Mouse (Mus musculus) right cerebral cortex, adult 2 months (tissue): Measurements from ENCODE around the gene Asb4.
"Not testable (repeated sequence)": the region's sequence is repeated elsewhere in the genome, so short reads cannot be mapped to it uniquely, and the experiment has no call there.

Experiments
- DNase-seq, 2 experiments: peaks; one replicate each; pipeline ENCODE4 v3.0.0; 2021 to 2022; ENCODE audit warnings: low spot score in 2 of 2

Asb4 gene

DNA sequence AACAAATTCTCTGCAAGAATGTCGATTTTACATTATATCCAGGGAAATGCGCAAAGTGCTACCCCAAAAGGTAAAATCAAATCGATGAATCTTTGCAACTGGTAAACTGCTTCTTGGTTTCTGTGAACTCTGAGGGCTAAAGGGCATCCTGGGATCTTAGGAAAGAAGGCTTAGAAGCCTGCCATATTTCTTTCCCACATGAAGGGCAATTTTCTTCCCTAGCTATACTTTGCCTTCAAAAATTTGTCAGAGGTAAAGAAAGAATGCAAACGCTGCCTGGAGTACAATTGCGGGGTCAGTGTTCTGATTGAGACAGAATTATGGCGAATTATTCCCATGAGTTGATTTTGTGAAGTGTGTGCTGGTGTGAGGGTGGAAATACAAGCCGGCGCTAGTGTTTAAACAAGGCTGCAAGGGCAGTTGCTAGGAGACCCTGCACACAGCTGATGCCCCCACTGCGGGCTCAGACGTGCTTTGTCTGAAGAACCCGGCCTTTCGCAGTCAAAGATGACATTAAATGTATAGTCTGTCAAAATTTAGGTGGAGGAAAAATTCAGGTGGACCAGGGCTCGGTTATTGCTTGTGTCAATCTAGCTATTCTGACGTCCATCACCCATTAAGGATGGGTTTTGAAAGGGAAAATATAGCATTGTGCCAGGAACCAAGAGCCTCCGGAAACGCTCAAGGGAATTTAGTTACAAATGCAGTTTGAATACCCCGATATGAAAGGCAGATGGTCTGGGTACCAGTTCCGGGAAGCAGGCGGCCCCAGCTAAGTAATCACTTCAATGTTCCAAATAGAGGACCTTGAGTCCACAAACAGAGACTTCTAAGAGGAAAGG is at the start of gene Asb4:
Gene Asb4 (plus strand): TSS at position 51 of the 842 bp plus-strand sequence.
- DNase-seq = peak in 1 of 2 experiments; percentile 17

DNA sequence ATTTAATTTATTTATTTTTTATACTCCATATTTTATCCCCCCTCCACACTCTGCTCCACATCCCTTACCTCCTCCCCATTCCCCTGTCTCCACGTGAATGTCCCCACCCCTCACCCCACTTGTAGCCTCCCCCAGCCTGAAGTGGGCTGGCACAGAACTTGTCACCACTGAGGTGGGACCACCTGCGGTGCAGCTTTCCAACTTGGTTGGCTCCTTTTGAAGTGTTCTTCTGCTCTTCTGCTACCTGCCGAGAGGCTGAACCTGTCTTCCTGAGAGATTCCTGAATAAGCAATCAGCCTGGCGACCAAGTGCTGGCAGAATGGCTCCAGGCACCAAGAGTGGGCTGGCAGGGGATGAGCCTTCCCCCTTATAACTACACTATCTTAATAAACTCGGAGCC is 49.2 kb upstream of the Asb4 start:
- DNase-seq = no peak

- DNase-seq = not testable (repeated sequence)
Observed at GRCm38 (mm10) chr6:5336016-5336415, 47.2 kb upstream of the Asb4 start.

GRCm38 (mm10) chr6:5338781-5339180 is 44.4 kb upstream of the Asb4 start:
- DNase-seq = not testable (repeated sequence)

DNA sequence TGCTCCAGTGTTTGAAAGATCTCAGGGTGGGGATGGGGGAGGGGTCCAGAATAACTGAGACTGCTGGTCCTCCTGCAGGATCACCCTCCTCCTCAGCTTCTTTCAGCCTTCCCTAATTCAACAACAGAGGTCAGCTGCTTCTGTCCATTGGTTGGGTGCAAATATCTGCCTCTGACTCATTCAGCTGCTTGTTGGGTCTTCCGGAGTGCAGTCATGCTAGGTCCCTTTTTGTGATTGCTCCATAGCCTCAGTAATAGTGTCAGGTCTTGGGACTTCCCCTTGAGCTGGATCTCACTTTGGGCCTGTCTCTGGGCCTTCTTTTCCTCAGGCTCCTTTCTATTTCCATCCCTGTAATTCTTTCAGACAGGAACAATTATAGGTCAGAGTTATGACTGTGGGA is 43.9 kb upstream of the Asb4 start:
- DNase-seq = not testable (repeated sequence)

- no peak for DNase-seq
Observed at GRCm38 (mm10) chr6:5344255-5344654, 38.9 kb upstream of the Asb4 start.

- no peak for DNase-seq
Observed at GRCm38 (mm10) chr6:5357873-5358272, 25.3 kb upstream of the Asb4 start.

DNA sequence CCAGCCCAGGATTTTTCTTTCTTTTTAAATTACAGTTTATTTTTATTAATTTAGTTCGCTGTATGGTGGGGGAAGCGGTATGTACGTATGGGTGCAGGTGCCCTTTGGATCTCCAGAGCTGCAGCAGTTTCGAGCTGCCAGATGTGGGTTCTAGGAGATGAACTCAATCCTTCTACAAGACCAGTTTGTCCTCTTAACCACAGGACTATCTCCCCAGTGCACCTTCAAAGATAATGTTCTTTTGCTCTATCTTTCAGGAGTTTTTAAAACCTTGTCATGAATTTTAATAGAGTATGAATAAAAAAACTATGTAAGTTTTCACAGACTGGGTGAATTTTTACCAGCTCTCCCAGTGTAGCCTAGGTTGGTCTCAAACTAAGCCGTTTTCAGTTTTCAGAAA is 22.8 kb upstream of the Asb4 start:
- no peak for DNase-seq

DNA sequence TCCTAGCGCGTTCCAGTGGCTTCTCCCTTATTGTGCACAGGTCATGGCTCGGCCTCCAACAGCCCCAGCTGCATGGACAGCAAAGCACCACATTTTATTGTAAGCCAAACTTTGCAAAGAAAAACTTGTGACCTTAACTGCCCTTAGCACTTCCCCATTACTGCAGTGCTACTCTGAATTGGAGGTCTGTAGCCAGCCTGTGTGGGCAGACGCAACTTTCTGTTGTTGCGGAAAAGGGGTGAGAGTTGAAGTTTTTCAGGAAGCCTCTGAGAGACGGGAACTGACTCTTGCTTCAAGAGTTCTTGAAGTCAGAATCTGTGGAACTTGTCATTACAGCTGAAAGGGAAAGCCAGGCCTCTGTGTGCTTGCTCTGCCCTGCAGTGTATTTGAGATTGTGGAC is 21.2 kb upstream of the Asb4 start:
- DNase-seq = no peak

DNA sequence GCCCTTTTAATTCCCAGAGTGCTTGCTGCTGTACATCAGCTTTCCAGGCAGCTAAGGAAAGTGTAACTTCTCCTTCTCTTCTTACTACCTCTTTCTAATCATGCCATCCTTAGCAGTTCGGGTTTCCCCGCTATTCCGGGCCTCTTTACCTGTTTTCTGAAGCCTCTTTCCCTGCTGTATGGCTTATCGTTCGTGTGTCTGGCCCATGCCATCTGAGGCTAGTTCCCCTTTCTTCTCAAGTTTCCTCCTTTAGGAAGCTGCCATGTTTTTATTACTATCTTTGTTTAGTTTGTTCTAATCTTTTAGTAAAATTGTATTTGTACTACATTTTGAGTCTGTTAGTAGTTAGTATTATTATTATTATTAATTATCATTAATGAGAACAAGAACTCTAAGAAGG is 17.3 kb upstream of the Asb4 start:
- DNase-seq = no peak

DNA sequence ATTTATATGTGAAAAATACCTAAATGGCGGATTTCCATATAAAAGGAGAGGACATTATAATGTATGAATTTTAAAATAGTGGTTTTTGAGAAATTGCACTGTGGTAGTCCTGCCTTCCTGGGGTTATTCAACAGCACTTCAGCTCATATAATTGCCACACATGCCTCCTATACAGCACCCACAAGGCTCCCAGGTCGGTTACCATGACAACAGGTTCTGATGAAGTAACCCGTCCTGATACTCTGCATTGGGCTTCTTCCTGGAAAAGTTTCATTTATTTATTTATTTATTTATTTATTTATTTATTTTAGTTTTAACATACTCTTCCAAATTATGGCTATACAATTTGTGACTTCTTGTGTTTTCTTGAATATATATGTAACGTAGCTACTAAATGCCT is 6.3 kb upstream of the Asb4 start:
- no peak for DNase-seq

DNA sequence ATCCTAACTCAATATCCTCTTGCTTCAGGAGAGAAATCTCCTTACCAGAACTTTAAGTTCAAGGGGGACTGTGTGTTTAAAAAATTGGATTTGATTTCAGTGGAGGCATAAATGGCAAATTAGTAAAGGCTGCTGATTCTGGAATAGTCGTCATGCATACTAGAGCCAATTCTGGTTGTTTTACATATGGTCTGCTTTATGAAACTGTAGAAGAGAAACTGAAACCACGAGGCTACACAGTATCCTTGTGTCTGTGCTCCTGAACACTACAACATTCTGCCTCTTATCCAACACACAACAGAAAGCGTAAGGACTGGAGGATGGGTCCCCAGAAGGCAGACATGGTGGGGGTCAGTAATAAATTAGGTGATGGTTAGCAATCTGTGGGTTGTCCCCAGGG is 4.1 kb upstream of the Asb4 start:
- no peak for DNase-seq

DNA sequence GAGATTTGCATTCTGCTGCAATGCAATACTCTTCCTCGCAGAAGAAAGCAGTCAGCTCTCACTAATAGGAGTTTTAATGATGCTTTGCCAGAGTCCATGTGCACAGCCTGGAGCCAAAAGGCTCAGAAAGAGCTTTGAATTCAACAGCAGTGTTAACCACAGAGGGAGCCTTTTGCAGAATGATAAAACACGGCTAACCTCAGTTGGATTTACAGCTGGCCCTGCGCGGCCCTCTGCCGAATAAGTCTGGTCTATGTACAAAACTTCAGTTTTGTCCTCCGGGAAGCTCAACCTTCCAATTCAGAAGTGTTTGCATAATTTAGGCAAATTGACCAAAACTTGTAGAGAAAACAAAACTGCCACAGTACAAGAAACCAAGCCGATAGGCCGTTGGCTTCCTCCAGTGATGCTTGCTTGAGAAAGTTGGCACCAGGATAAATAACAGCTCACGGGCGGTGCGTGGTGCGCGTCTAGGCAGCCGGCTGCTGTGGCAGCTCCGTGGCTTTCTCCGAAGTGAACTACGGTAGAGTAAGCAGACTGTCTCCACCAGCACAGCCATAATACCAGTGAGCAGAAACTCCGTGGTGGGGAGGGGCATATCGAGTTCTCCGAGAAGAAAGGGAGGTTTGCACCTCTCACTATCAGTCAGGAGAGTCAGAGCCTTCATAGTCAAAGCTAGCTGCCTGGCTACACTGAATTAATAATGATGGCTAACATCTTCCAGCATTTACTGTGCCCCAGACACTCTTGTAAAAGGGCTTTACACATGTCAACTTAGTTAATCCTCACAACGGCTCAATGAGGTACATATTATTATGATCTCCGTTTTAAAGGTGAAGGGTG is 3.2 kb upstream of the Asb4 start:
- DNase-seq = peak; percentile 49 to 65

DNA sequence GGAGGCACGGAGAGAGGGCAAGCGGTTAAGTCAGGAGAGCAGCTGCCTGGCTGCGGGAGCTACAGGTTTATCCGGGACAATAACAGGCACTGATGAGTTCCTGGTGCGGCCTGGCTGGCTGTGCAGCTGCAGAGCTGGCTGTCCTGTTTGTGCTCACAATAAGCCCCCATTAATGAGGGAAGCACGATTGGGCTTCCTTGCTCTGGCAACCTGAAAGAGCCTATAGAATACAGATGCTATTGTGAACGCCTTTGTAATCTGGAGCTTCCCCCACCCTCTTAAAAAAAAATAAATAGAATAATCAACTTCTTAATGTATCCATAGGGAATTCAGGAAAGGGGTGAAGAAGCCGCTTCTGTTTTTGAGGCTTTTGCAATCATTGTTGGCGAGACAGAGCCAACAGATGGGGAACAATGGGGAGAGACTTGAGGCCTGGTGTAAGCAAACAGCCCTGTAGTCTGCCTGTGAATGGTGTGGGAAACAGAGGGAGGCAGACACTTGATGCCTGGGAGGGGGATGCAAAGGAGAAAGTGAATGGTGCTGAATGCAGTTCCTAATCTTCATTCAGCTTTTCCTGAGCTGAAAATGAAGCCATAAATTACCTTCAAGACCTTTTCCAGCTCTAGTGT is 2.4 kb upstream of the Asb4 start:
- DNase-seq = no peak

DNA sequence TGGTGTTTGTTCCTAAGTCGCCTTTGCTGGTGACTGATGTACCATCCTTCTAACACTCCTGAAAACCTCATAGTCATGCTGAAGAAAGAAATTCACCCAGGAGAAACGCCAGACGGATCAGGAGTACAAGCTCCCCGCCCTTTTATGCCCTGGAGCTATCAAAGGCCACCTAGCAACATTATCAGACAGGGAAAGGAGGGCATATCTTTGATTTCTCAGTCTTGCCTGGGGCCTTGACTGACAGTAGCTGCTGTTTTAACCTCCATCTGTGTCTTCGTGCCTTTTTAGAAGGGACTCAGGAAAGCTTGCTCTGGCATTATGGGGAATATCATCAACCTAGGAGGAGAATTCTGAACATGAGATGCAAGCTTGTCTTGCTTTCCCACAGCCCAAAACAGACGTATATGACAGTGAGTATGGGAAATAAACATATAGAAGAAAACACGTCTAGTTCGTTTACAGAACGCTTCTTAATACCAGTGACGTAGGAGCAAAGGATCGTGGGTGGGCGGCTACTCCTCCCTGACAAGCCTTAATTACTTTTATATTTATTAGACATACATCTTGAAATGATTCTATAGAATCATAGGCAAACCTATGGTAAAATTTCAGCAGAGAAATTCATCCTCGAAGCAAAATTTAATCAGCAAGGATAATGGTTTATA is 1.1 kb upstream of the Asb4 start:
- no peak for DNase-seq

- DNase-seq = peak; percentile 92 to 95
Observed at GRCm38 (mm10) chr6:5382583-5383215, 487 bp upstream of the Asb4 start.

DNA sequence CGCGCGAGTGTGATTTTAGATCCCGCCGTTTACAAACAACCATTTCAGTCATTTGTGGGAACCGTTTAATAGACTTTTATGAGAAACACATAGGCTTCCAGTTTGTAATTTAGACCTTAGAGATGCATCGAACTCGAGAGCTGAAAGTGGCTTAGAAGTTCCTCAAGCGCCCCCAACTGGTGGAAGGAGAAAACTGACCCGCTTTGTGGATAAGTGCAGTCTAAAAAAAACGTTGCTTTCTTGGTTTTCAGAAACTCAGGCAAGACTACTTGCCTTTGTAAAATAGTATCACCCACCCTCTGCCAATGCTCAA is 948 bp downstream of the Asb4 start:
- DNase-seq = peak; percentile 77 to 81

- no peak for DNase-seq
Observed at GRCm38 (mm10) chr6:5385161-5385640, 2.0 kb downstream of the Asb4 start.

GRCm38 (mm10) chr6:5386486-5386885 is 3.3 kb downstream of the Asb4 start:
- no peak for DNase-seq

DNA sequence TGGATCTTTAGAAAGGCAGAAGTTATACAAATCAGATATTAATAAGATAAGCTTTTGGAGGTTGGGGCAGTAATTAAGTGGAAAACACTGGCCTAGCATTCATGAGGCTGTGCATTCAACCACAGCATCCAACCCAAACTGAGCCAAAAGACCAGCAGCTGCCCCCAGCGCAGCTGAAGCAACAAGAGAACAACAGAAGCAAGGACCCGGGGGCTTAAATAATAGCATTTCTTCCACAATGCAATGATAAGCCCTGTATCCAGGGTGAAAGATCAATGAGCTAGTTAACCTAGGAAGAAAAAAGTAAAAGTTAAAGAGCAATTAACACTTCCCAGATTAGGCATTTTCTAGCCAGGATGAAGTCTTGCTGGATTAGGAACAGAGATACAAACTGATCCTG is 4.2 kb downstream of the Asb4 start:
- DNase-seq = no peak

DNA sequence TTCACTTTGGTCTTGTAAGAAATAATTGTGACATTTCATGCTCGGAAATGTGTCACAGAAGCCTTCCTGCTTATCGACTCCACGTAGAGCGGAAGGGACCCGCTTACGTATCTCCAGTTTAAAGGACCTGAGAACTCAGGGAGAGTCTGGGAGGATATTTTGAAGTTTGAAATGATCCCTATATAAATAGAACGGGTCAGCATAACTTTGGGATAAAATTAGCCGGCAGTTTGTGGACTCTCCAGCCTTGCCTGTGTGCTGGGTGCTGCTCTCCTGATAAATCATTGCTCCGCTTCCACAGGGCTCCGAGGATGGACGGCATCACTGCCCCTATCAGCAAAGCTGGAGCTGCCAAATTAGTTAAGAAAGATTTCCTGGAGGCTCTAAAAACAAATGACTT is 7.1 kb downstream of the Asb4 start:
- no peak for DNase-seq
